Mouse (Mus musculus): ENCODE measurements at regions not wholly inside any gene's neighbourhood (a gene's known extent, or its start where the extent isn't known, plus 50 kb on each side); places are given as distances from the start of the nearest gene placed in this dataset.
A peak's percentile ranks its signal among the peaks of the same experiment; 100 is the strongest.

- DNase-seq (ENCODE audit: low spot score), result no peak
Measured at GRCm38 (mm10) chr11:21478191-21478590, 93.8 kb upstream of the Wdpcp start.

GRCm38 (mm10) chr11:21470711-21471110 lies 99.7 kb upstream of the Ugp2 start:
- no peak for DNase-seq (ENCODE audit: low spot score)

- no peak for DNase-seq (ENCODE audit: low spot score)
Measured at GRCm38 (mm10) chr11:21468465-21468864, 97.5 kb upstream of the Ugp2 start.

- DNase-seq (ENCODE audit: low spot score), result no peak
Measured at GRCm38 (mm10) chr11:21460011-21460410, 89.0 kb upstream of the Ugp2 start.

GRCm38 (mm10) chr11:21453308-21454106 lies 82.5 kb upstream of the Ugp2 start:
- peak; percentile 50 for DNase-seq (ENCODE audit: low spot score)

- DNase-seq (ENCODE audit: low spot score), result no peak
Measured at GRCm38 (mm10) chr11:21433726-21434125, 62.7 kb upstream of the Ugp2 start.

GRCm38 (mm10) chr11:21430021-21430420 lies 59.0 kb upstream of the Ugp2 start:
- no peak for DNase-seq (ENCODE audit: low spot score)

- DNase-seq (ENCODE audit: low spot score), result no peak
Measured at GRCm38 (mm10) chr11:21428749-21429148, 57.7 kb upstream of the Ugp2 start.

- DNase-seq (ENCODE audit: low spot score), result no peak
Measured at GRCm38 (mm10) chr11:21428013-21428317, 57.0 kb upstream of the Ugp2 start.

- no peak for DNase-seq (ENCODE audit: low spot score)
Measured at GRCm38 (mm10) chr11:21427291-21428012, 56.5 kb upstream of the Ugp2 start.

- DNase-seq (ENCODE audit: low spot score), result no peak
Measured at GRCm38 (mm10) chr11:21425480-21426101, 54.6 kb upstream of the Ugp2 start.

- no peak for DNase-seq (ENCODE audit: low spot score)
Measured at GRCm38 (mm10) chr11:21424345-21424744, 53.3 kb upstream of the Ugp2 start.

- DNase-seq (ENCODE audit: low spot score), result no peak
Measured at GRCm38 (mm10) chr11:21422281-21422878, 51.4 kb upstream of the Ugp2 start.
